Mouse (Mus musculus) spleen, adult 12 weeks (tissue): ENCODE results near the gene Glb1l3.
"Not testable (repeated sequence)": the region's sequence is repeated elsewhere in the genome, so short reads cannot be mapped to it uniquely, and the experiment has no call there.

Source experiments
- DNase-seq: peaks from one replicate; pipeline ENCODE4 v3.0.0; 2022; ENCODE audit warnings: low spot score

Glb1l3 gene

GRCm38 (mm10) chr9:26860751-26861150 lies at the start of gene Glb1l3:
Gene Glb1l3 (minus strand): TSS chr9:26860890.
- no peak for DNase-seq

GRCm38 (mm10) chr9:26869856-26870255 lies 9.2 kb upstream of the Glb1l3 start:
- DNase-seq = not testable (repeated sequence)

GRCm38 (mm10) chr9:26831089-26831488 lies 29.6 kb downstream of the Glb1l3 start:
- DNase-seq = no peak

- DNase-seq = no peak
Measured at GRCm38 (mm10) chr9:26819942-26820341, 40.7 kb downstream of the Glb1l3 start.

- DNase-seq = no peak
Measured at GRCm38 (mm10) chr9:26808735-26809134, 52.0 kb downstream of the Glb1l3 start.

GRCm38 (mm10) chr9:26805935-26806666 lies 54.6 kb downstream of the Glb1l3 start, which contains the start of gene Glb1l2:
Gene Glb1l2 (minus strand): TSS chr9:26806468.
- no peak for DNase-seq

GRCm38 (mm10) chr9:26804321-26804720 lies 56.4 kb downstream of the Glb1l3 start:
- no peak for DNase-seq

GRCm38 (mm10) chr9:26800357-26800756 lies 60.3 kb downstream of the Glb1l3 start:
- DNase-seq = no peak

GRCm38 (mm10) chr9:26798731-26799130 lies 62.0 kb downstream of the Glb1l3 start:
- DNase-seq = no peak

GRCm38 (mm10) chr9:26798205-26798604 lies 62.5 kb downstream of the Glb1l3 start:
- no peak for DNase-seq

- no peak for DNase-seq
Measured at GRCm38 (mm10) chr9:26792829-26793228, 67.9 kb downstream of the Glb1l3 start.

GRCm38 (mm10) chr9:26783414-26783975 lies 77.2 kb downstream of the Glb1l3 start:
- no peak for DNase-seq

- no peak for DNase-seq
Measured at GRCm38 (mm10) chr9:26778421-26778820, 82.3 kb downstream of the Glb1l3 start.

- DNase-seq = no peak
Measured at GRCm38 (mm10) chr9:26776122-26776902, 84.4 kb downstream of the Glb1l3 start.

- no peak for DNase-seq
Measured at GRCm38 (mm10) chr9:26775700-26776099, 85.0 kb downstream of the Glb1l3 start.

- DNase-seq = no peak
Measured at GRCm38 (mm10) chr9:26768181-26768580, 92.5 kb downstream of the Glb1l3 start.
